Mouse (Mus musculus): ENCODE measurements around the gene Ccdc60.

Ccdc60 gene

GRCm38 (mm10) chr5:116269212-116270145 is 19.3 kb downstream of the Ccdc60 start:
- DNase-seq: no peak

DNA sequence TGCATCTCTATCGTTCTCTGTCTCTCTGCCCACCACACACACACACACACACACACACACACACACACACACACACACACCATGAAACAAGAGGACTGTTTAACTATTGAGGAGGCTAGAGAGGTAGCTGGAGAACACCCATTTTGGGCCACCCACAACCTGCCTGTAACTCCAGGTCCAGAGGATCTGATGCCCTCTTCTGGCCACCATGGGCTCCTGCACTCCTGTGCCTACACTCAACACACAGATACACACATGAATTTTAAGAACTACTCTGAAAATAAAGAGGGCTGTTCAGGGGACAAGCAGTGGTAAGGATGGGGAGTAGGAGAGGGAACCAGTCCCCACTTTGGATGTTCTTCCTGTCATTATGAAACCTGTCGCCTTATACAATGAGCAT is 26.1 kb downstream of the Ccdc60 start:
- no peak for DNase-seq

- DNase-seq: no peak
Measured at GRCm38 (mm10) chr5:116261944-116262343, 26.8 kb downstream of the Ccdc60 start.

- no peak for DNase-seq
Measured at GRCm38 (mm10) chr5:116260356-116260755, 28.4 kb downstream of the Ccdc60 start.

- DNase-seq: peak; percentile 11 to 26
Measured at GRCm38 (mm10) chr5:116258321-116258860, 30.4 kb downstream of the Ccdc60 start.

DNA sequence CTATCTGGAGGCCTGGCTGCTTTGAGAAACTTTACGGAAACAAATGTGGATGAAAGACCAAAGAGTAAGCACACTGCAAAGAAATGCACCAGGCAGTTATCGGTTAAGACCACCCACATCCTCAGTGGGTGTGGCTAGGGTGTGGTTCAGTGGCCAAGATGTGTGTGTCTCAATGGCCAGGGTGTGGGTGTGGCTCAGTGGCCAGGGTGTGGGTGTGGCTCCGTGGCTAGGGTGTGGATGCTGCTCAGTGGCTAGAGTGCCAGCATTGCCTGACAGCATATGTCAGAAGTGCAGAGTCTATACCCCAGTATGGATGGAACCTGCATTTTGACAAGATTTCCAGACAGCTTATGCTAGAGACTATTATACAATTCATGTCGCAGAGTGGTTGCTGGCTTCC is 34.9 kb downstream of the Ccdc60 start:
- no peak for DNase-seq

DNA sequence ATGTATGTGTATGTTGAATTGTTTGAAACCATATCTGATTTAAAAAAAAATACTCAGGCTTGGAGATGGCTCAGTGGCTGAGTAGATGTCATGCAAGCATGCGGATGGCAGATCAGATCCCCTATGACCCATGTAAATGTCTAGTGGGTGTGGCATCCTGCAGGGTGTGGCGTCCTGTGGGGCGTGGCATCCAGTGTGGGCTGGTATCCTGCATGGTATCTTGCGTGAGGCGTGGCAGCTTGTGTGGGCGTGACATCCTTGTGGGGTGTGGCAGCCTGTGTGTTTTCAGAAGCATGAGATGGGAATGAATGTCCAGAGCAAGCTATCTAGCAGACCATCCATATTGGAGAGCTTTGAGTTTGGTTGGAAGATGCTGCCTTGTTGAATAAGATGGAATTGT is 36.6 kb downstream of the Ccdc60 start:
- no peak for DNase-seq

GRCm38 (mm10) chr5:116246642-116247041 is 42.1 kb downstream of the Ccdc60 start:
- no peak for DNase-seq

DNA sequence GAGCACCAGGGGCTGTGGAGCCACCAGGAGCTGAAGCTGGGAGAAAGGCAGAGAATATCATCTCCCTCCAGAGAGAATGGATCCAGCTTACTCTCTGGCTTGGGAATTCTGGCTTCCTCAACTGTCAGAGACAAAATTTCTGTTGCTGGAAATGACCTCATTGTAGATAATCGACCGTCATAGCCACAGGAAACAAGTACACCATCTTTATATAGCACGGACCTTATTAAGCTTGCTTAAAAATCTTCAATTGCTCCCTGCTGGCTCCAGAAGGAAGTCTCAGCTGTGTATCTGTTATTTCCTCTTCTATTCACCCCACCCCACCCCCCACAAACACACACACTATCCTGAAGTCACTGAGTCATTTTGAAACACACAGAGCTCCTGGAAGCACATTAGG is 44.3 kb downstream of the Ccdc60 start:
- DNase-seq: no peak

- no peak for DNase-seq
Measured at GRCm38 (mm10) chr5:116243622-116244021, 45.2 kb downstream of the Ccdc60 start.

- peak; percentile 74 to 82 for DNase-seq
Measured at GRCm38 (mm10) chr5:116231841-116232643, 56.7 kb downstream of the Ccdc60 start.

DNA sequence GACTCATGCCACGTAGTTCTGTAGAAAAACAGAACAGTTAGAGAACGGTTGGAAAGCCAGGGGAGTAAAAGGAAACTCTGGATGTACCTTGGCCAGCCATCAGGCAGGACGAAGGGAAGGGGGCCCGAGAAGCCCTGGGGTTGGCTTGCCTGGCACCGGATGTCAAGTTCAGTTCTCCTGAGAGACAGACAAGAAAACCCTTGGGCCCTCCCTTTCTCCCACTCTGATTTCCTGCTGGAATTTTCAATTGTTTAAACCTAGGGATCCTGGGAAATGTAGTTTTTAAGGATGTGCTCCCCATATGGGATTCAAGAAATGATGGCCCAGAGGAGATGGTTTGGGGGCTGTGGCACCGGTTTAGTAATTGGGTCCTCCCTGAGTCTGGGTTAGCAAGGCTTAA is 60.4 kb downstream of the Ccdc60 start:
- no peak for DNase-seq

DNA sequence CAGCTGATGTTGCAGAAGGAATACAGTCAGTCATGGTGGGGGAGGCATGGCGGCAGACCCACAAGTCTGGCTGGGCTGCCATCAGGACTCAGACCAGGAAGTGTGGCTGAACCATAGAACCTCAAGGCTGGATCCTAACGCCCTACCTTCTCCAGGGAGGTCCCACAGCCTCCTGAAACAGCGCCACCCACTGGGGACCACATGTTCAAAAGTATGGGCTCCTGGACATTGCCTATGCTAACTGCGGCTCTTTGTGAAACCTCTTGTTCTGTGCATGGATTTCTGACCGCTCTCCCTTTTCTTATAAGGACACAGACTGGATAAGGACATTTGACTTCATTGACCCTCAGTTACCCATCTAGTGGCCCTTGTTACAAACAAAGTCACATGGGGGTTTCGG is 64.8 kb downstream of the Ccdc60 start:
- DNase-seq: no peak

DNA sequence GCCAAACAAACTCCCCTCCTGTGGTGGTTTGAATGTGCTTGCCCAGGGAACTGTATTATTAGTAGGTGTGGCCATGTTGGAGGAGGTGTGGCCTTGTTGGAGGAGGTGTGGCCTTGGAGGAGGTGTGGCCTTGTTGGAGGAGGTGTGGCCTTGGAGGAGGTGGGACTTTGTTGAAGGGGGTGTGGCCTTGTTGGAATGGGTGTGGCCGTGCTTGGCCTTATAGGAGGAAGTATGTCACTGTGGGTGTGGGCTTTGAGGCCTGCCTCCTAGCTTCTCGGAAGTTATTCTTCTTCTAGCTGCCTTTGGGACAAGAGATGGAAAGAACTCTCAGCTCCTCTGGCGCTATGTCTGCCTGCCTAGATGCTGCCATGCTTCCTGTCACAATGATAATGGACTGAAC is 66.9 kb downstream of the Ccdc60 start:
- no peak for DNase-seq

GRCm38 (mm10) chr5:116219288-116219687 is 69.5 kb downstream of the Ccdc60 start:
- DNase-seq: no peak

DNA sequence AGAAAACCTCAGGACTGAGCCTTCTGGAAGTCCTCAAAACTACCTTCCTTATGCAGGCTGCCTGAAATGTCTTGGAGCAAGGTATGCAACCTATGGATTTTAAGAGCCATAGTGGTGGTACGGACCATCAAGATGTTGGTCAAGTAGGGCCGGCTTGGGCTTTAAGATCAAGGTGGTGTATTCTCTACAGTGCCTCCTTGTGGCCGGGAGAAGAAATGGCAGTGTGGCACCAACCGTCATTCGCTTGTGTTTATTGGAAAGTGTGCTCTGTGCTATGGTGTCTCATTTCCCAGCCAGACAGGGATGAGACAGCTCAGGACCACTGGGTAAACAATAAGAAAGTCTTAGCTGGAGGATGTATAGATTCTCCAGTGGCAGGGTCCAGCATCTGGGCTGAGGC is 76.1 kb downstream of the Ccdc60 start:
- DNase-seq: no peak

- no peak for DNase-seq
Measured at GRCm38 (mm10) chr5:116209378-116210091, 79.2 kb downstream of the Ccdc60 start.

DNA sequence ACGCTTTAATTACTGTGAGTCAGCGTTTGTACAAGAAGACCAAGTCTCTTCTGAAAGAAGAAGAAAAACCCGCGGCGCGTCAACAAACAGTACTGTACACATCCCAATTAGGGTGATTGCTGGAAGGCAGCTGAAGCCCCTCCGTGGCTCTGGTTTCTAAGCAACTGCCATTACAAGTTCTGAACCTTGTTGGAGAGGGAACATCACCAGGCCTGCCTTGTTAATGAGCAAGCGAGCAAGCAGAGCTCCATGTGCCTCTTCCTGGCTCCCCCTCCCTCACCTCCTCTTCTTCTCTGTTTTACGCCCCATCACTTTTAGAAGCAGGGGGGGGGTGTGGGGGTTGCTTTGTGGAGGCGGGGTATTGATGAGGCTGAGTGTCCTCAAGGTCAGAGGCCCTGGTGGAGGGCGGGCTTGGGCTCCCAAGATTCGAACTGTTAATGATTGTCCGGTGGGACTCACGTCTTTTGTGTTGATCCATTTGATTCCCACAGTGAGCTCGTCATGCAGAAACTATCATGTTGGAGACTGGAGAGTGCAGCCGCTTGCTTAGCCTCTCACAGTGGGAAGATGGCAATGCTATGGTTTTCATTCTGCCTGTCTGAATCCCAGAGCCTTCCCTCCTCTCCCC is 79.9 kb downstream of the Ccdc60 start:
- no peak for DNase-seq

DNA sequence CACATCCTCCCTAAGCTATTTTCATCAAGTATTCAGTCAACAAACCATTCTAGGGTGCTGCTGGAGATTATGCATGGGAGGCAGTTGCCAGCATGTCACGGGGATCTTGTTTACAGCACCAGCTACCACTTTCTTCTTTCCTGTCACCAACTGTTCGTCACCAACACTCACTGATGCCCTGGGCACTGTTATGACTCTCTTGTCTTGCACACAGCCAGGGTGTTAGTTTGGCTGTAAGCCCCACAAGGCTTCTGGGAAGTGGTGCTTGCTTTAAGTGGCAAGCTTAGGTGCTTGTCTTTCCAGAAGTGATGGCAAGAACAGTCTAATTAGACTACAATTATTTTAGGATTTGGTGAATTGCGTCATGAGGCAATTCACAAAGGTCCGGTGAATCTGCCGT is 86.1 kb downstream of the Ccdc60 start:
- DNase-seq: no peak

DNA sequence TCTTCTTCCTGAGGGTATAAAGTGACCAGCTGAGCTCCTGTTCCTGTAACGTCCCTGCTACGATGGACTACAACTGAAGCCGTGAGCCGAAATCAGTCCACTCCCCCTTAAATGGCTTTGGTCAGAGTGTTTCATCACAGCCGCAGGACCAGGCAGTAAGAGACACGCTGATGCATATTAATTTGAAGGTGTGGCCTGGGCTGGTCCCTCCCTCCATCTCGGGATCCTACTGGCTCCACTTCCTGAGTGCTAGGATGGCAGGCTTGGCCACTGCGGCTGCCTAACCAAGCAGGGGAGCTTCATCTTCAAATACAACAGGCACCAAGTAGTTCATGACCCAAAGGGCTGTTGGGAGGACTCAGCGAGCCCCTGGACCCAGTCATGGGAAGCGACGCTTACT is 94.3 kb downstream of the Ccdc60 start:
- no peak for DNase-seq

DNA sequence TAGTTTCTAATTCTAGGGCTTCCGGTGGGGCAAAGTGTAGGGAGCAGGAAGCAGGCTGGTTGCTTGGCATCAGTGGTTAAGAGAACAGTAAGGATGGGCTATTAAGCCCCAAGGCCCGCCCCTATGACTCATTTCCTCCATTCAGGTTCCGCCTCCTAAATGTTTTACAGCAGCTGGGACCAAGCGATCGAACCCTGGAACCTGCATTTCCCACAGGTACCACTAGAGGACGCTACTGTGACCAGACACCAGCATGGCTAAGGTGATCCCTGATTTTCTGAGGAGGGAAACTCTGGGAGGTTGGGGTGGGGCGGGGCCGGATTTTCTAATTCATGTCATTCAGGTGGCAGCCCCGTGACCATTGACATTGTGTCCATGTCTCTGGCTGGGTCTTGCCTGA is 96.1 kb downstream of the Ccdc60 start:
- no peak for DNase-seq

- DNase-seq: no peak
Measured at GRCm38 (mm10) chr5:116191596-116191995, 97.2 kb downstream of the Ccdc60 start.

Data from cerebellum, postnatal 36 days (tissue).